Mouse (Mus musculus) hindbrain, embryonic 13.5 days (tissue): Measurements from ENCODE around the gene Gm11939. TPM values are rescaled to one million over a fixed set of nuclear protein-coding genes. Genes with fewer than 3 reads are reported as not detected.

ENCODE experiments used
- ATAC-seq: fragments of 200-750 bp; cut with Nextera tagmentation; 2 replicates; pipeline ENCODE4 v1.8.0; 2017; ENCODE audit warnings: moderate TSS enrichment; ENCODE audit not compliant: low FRiP score
- H3K27ac ChIP-seq: fragments of 300-500 bp; sonication (generic); 2 replicates; pipeline ENCODE4 v1.5.1; 2015; ENCODE audit warnings: inconsistent platforms, mild to moderate bottlenecking, moderate library complexity
- H3K27me3 ChIP-seq: fragments of 300-500 bp; sonication (generic); 2 replicates; pipeline ENCODE4 v1.6.1; 2015; ENCODE audit warnings: mild to moderate bottlenecking, inconsistent platforms
- H3K36me3 ChIP-seq: fragments of 300-500 bp; sonication (generic); 2 replicates; pipeline ENCODE4 v1.6.1; 2015; ENCODE audit warnings: mild to moderate bottlenecking, inconsistent platforms
- H3K4me1 ChIP-seq: fragments of 300-500 bp; sonication (generic); replicated peaks from 2 replicates; pipeline ENCODE4 v1.6.1; 2015; ENCODE audit warnings: inconsistent platforms
- H3K4me2 ChIP-seq: fragments of 300-500 bp; sonication (generic); 2 replicates; pipeline ENCODE4 v1.6.1; 2015; ENCODE audit warnings: inconsistent platforms, mild to moderate bottlenecking, moderate library complexity
- H3K4me3 ChIP-seq: fragments of 300-500 bp; sonication (generic); 2 replicates; pipeline ENCODE4 v1.5.1; 2015; ENCODE audit warnings: mild to moderate bottlenecking, inconsistent platforms
- H3K9ac ChIP-seq: fragments of 300-500 bp; sonication (generic); 2 replicates; pipeline ENCODE4 v1.6.1; 2015; ENCODE audit warnings: mild to moderate bottlenecking, inconsistent platforms
- H3K9me3 ChIP-seq: fragments of 300-500 bp; sonication (generic); 2 replicates; pipeline ENCODE4 v1.6.1; 2016; ENCODE audit warnings: inconsistent platforms
- WGBS: fragments of 180-500 bp; shearing (Covaris S2); methylation state at CpG from one replicate; pipeline ENCODE4 v1.1.7; 2015; 5-methylcytosine and 5-hydroxymethylcytosine counted together
- polyA plus RNA-seq: library from polyadenylated mRNA; unstranded; fragments of >200 nt; fragmentation: Nextera tagmentation; extraction: Ambion mirVana; gene quantifications from 2 replicates; pipeline ENCODE4 v1.2.1, GENCODE M21; 2015

Gene Gm11939
- polyA plus RNA-seq, 1 experiment from 2014 or later, result not detected

- H3K9ac ChIP-seq, result no peak overlapping the region
- H3K27me3 ChIP-seq, result no peaks in the 10 kb centered on the region
- H3K9me3 ChIP-seq, result no peaks in the 10 kb centered on the region
- no peak overlapping the region for H3K4me2 ChIP-seq
- H3K4me1 ChIP-seq, result no peaks in the 10 kb centered on the region
- no peak overlapping the region for H3K4me3 ChIP-seq
- 83% methylated on average over 3 of the region's 3 CpGs for WGBS
- no peaks in the 10 kb centered on the region for H3K36me3 ChIP-seq
- no peak for ATAC-seq
- no peak overlapping the region for H3K27ac ChIP-seq
Observed at GRCm38 (mm10) chr11:99557976-99558745, 1.1 kb downstream of the Gm11939 start.

DNA sequence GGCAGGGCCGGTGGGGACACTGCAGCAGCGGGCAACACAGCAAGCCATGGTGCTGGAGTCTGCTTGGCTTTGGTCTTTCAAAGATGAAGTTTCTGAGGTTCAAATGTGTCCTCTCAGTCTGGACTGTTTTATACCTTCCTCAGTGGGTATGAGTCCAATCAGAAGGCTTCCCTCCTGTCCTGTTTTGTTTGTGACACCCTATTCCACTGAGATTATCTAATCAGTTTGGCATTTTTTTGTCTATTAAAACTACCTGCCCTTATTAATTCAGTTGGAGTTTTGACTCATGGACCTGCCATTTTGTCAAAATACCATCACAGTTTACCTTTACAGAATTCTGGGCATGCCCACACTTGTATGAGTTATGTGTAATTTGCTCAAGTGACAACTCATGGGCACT is 2.5 kb downstream of the Gm11939 start, which contains the start of gene Krtap3-2:
Gene Krtap3-2, minus strand, starts transcription at position 101 of the 400 bp plus-strand sequence.
- WGBS, result 88% methylated on average over 2 of the region's 2 CpGs
- no peak within 1 kb of the TSS for H3K27ac ChIP-seq
- ATAC-seq, result no peak
- no peak within 1 kb of the TSS for H3K4me2 ChIP-seq
- no peaks in the 10 kb centered on the region for H3K27me3 ChIP-seq
- no peaks in the 10 kb centered on the region for H3K4me1 ChIP-seq
- no peak within 1 kb of the TSS for H3K9ac ChIP-seq
- no peak within 1 kb of the TSS for H3K4me3 ChIP-seq
- H3K36me3 ChIP-seq, result no peaks in the 10 kb centered on the region
- H3K9me3 ChIP-seq, result no peaks in the 10 kb centered on the region

DNA sequence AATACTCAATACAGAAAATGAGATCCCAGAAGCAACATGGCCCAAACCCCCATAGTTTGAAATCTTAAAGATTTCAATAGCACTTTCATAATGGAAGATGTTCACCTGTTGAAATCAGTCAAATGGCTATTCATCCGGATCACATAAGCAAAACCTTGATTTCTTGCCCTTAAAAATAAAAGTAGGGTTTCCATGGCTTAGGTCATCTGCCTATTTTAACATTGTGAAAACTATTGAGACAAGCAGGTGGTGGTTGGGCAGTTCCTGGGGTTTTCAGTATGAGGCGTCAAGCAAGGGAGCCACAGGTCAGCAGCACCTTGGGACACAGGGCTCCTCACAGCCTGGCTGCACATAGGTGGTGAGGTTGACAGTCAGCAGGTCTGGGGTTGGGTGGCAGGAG is 3.1 kb downstream of the Gm11939 start:
- Histone ChIP-seq H3K4me2 (no peak overlapping the region), H3K27ac (no peak overlapping the region), H3K27me3 (no peaks in the 10 kb centered on the region), H3K9ac (no peak overlapping the region), H3K4me1 (no peaks in the 10 kb centered on the region), H3K9me3 (no peaks in the 10 kb centered on the region), H3K36me3 (no peaks in the 10 kb centered on the region), H3K4me3 (no peak overlapping the region)
- ATAC-seq, result no peak
- 97% methylated on average over 2 of the region's 2 CpGs for WGBS

DNA sequence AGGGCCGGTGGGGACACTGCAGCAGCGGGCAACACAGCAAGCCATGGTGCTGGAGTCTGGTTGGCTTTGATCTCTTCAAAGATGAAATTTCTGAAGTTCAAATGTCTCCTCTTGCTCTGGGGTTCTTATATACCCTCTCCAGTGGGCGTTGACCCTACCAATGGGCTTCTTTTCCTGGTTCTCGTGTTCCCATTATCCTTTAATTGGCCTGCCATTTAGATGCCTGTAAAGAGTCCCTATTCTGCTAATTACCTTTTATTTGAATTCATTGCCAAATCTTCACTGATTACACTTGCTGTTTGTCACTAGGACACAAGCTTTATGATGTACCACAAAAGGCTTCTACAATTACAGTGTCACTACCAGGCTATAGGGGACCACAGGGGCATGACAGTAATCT is 8.5 kb downstream of the Gm11939 start, which contains the start of gene Krtap3-3:
Gene Krtap3-3, minus strand, starts transcription at position 101 of the 400 bp plus-strand sequence.
- H3K4me2 ChIP-seq, result no peak within 1 kb of the TSS
- no peak within 1 kb of the TSS for H3K4me3 ChIP-seq
- H3K27me3 ChIP-seq, result no peaks in the 10 kb centered on the region
- H3K27ac ChIP-seq, result no peak within 1 kb of the TSS
- H3K36me3 ChIP-seq, result no peaks in the 10 kb centered on the region
- WGBS, result 71% methylated on average over 4 of the region's 4 CpGs
- no peak for ATAC-seq
- no peak within 1 kb of the TSS for H3K9ac ChIP-seq
- H3K4me1 ChIP-seq, result no peaks in the 10 kb centered on the region
- no peaks in the 10 kb centered on the region for H3K9me3 ChIP-seq

GRCm38 (mm10) chr11:99547892-99548291 is 11.4 kb downstream of the Gm11939 start:
- H3K36me3 ChIP-seq, result no peaks in the 10 kb centered on the region
- H3K27ac ChIP-seq, result no peak overlapping the region
- ATAC-seq, result no peak
- no peaks in the 10 kb centered on the region for H3K4me1 ChIP-seq
- H3K4me2 ChIP-seq, result no peak overlapping the region
- H3K27me3 ChIP-seq, result no peaks in the 10 kb centered on the region
- no peaks in the 10 kb centered on the region for H3K9me3 ChIP-seq
- H3K9ac ChIP-seq, result no peak overlapping the region
- H3K4me3 ChIP-seq, result no peak overlapping the region

DNA sequence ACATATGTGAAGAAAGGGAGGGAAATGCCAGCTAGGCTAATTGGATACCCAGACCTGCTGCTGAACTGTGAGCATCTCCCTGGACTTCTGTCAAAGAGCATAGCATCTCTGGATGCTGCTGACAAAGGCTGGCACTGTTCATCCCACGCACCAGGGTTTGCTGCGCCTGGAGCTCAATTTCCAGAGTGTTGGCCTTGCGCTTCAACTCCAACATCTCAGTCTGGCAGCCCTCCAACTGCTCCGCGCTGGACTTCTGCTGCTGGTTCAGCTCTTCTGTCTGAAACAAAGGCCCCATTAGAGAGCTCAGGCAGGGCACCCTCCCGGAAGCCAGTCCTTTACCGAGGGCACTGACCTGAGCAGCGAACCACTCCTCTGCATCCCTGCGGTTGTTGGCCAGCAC is 19.5 kb downstream of the Gm11939 start:
- no peaks in the 10 kb centered on the region for H3K36me3 ChIP-seq
- H3K9ac ChIP-seq, result no peak overlapping the region
- no peak overlapping the region for H3K4me3 ChIP-seq
- H3K4me2 ChIP-seq, result no peak overlapping the region
- H3K27me3 ChIP-seq, result no peaks in the 10 kb centered on the region
- H3K4me1 ChIP-seq, result peaks cover 5% of the 10 kb centered on the region; the same call in 1 of the 2 replicates
- no peak for ATAC-seq
- H3K9me3 ChIP-seq, result no peaks in the 10 kb centered on the region
- WGBS, result 53% methylated on average over 9 of the region's 9 CpGs
- no peak overlapping the region for H3K27ac ChIP-seq

DNA sequence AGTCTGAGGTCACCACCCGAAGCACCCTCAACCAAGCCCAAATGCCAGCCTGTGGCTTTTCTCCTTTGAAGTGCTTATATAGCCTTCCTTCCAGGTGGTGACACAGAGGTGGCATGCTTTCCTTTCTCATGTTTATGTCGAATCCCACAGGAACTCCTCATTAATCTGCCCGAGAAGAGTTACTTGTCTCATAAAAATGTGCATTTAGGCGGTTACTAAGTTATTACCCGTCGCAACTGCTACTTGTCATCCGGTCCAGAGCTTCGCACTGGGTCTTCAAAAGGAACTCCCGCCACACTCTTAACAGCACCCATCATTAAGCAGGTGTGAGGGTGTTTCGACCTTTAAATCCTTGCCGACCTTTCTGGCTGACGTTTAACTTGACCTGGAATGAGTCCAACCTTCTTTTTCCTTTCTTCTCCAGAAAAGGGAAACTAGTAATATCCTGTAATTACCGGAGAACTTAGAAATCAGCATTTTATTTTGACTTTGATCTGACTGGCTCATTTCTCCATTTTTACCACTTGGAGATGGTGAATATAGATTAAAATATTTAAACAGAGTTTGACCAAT is 37.9 kb downstream of the Gm11939 start, which contains the start of gene Krt39:
Gene Krt39, minus strand, starts transcription at position 51 of the 573 bp plus-strand sequence.
- no peaks in the 10 kb centered on the region for H3K27me3 ChIP-seq
- ATAC-seq, result no peak
- H3K27ac ChIP-seq, result no peak within 1 kb of the TSS
- no peaks in the 10 kb centered on the region for H3K36me3 ChIP-seq
- H3K4me1 ChIP-seq, result no peaks in the 10 kb centered on the region
- no peaks in the 10 kb centered on the region for H3K9me3 ChIP-seq
- 92% methylated on average over 13 of the region's 13 CpGs for WGBS
- no peak within 1 kb of the TSS for H3K9ac ChIP-seq
- no peak within 1 kb of the TSS for H3K4me2 ChIP-seq
- no peak within 1 kb of the TSS for H3K4me3 ChIP-seq

DNA sequence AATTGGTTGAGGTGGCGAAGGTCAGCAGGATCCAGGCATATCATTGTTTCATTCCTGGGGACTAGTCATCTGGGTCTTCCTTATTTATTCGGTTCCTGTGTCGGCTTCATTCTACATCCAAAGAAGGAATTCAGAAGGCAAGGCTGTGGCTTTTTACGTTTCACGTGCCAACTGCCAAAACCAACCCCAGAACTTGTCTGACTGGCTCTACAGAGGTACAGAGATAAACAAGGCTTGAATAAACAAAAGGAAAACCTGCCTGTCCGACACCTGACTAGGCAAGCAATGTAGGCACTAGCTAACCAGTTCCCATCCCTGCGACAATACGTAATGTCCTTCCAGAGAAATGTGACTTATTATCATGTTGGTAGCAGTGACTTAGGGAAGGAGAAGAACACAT is 45.2 kb downstream of the Gm11939 start:
- no peaks in the 10 kb centered on the region for H3K4me1 ChIP-seq
- H3K9ac ChIP-seq, result no peak overlapping the region
- ATAC-seq, result no peak
- no peak overlapping the region for H3K4me2 ChIP-seq
- no peak overlapping the region for H3K27ac ChIP-seq
- no peaks in the 10 kb centered on the region for H3K9me3 ChIP-seq
- no peaks in the 10 kb centered on the region for H3K27me3 ChIP-seq
- H3K4me3 ChIP-seq, result no peak overlapping the region
- 87% methylated on average over 8 of the region's 8 CpGs for WGBS
- no peaks in the 10 kb centered on the region for H3K36me3 ChIP-seq

Other genes with a start within 250 kb of the Gm11939 start
- gene Krt25, start 236.5 kb downstream of the Gm11939 start, polyA plus RNA-seq, result 0.19 and 0.35 TPM in 2 replicates
- gene Krt26, start 221.5 kb downstream of the Gm11939 start, polyA plus RNA-seq, result 0.13 and 0.21 TPM in 2 replicates
- not detected in 2 replicates for gene Krt27, start 208.4 kb downstream of the Gm11939 start, polyA plus RNA-seq
- 0.43 and 0.47 TPM in 2 replicates for gene Krt28, start 184.6 kb downstream of the Gm11939 start, polyA plus RNA-seq
- gene Krt10, start 170.1 kb downstream of the Gm11939 start, polyA plus RNA-seq, result 32.7 and 41.6 TPM in 2 replicates
- 0.13 TPM in 1 of 2 replicates, not detected in the other for gene Krt12, start 137.2 kb downstream of the Gm11939 start, polyA plus RNA-seq
- 0.17 and 0.22 TPM in 2 replicates for gene Krt20, start 121.3 kb downstream of the Gm11939 start, polyA plus RNA-seq
- 0.10 and 0.17 TPM in 2 replicates for gene Krt23, start 66.3 kb downstream of the Gm11939 start, polyA plus RNA-seq
- gene Krt39, start 38.1 kb downstream of the Gm11939 start, polyA plus RNA-seq, result not detected in 2 replicates
- not detected in 2 replicates for gene Krt40, start 16.3 kb downstream of the Gm11939 start, polyA plus RNA-seq
- gene Krtap3-3, start 8.6 kb downstream of the Gm11939 start, polyA plus RNA-seq, result not detected in 2 replicates
- gene Krtap3-2, start 2.6 kb downstream of the Gm11939 start, polyA plus RNA-seq, result not detected in 2 replicates
- not detected in 2 replicates for gene Krtap3-1, start 7.2 kb upstream of the Gm11939 start, polyA plus RNA-seq
- not detected in 2 replicates for gene Krtap1-5, start 21.6 kb upstream of the Gm11939 start, polyA plus RNA-seq
- not detected in 2 replicates for gene Krtap1-4, start 24.2 kb upstream of the Gm11939 start, polyA plus RNA-seq
- not detected in 2 replicates for gene Krtap1-3, start 31.9 kb upstream of the Gm11939 start, polyA plus RNA-seq
- gene Krtap9-3, start 38.6 kb upstream of the Gm11939 start, polyA plus RNA-seq, result not detected in 2 replicates
- not detected in 2 replicates for gene Gm11938, start 43.8 kb upstream of the Gm11939 start, polyA plus RNA-seq
- not detected in 2 replicates for gene Gm11937, start 50.7 kb upstream of the Gm11939 start, polyA plus RNA-seq
- not detected in 2 replicates for gene Krtap2-4, start 55.4 kb upstream of the Gm11939 start, polyA plus RNA-seq
- gene Gm11562, start 61.0 kb upstream of the Gm11939 start, polyA plus RNA-seq, result not detected in 2 replicates
- not detected in 2 replicates for gene Krtap4-1, start 68.8 kb upstream of the Gm11939 start, polyA plus RNA-seq
- not detected in 2 replicates for gene Krtap4-2, start 75.6 kb upstream of the Gm11939 start, polyA plus RNA-seq
- not detected in 2 replicates for gene Krtap4-7, start 84.6 kb upstream of the Gm11939 start, polyA plus RNA-seq
- gene Gm11555, start 90.8 kb upstream of the Gm11939 start, polyA plus RNA-seq, result not detected in 2 replicates
- gene Gm11563, start 99.5 kb upstream of the Gm11939 start, polyA plus RNA-seq, result not detected in 2 replicates
- gene Krtap4-6, start 106.5 kb upstream of the Gm11939 start, polyA plus RNA-seq, result not detected in 2 replicates
- not detected in 2 replicates for gene Gm14190, start 131.3 kb upstream of the Gm11939 start, polyA plus RNA-seq
- not detected in 2 replicates for gene Gm14180, start 174.8 kb upstream of the Gm11939 start, polyA plus RNA-seq
- not detected in 2 replicates for gene Gm11595, start 213.4 kb upstream of the Gm11939 start, polyA plus RNA-seq
- gene Krtap4-8, start 221.2 kb upstream of the Gm11939 start, polyA plus RNA-seq, result not detected in 2 replicates
- gene Krtap4-9, start 225.7 kb upstream of the Gm11939 start, polyA plus RNA-seq, result not detected in 2 replicates
- not detected in 2 replicates for gene Gm11596, start 234.0 kb upstream of the Gm11939 start, polyA plus RNA-seq
- gene Gm11569, start 239.5 kb upstream of the Gm11939 start, polyA plus RNA-seq, result not detected in 2 replicates
- not detected in 2 replicates for gene Gm11554, start 245.0 kb upstream of the Gm11939 start, polyA plus RNA-seq